Mouse (Mus musculus) stomach, embryonic 16.5 days (tissue): ENCODE results near the gene Ascc1. TPM values are rescaled to one million over a fixed set of nuclear protein-coding genes. Genes with fewer than 3 reads are reported as not detected.
"Not testable (repeated sequence)": the region's sequence is repeated elsewhere in the genome, so short reads cannot be mapped to it uniquely, and the experiment has no call there.

Experiments
- ATAC-seq: fragments of 200-750 bp; cut with Nextera tagmentation; 2 replicates; pipeline ENCODE4 v1.8.0; 2017; ENCODE audit warnings: moderate number of reproducible peaks, moderate TSS enrichment; ENCODE audit not compliant: insufficient read depth, low FRiP score
- H3K27ac ChIP-seq: fragments of 300-500 bp; sonication (generic); 2 replicates; pipeline ENCODE4 v1.5.1; 2014; ENCODE audit warnings: low read length
- H3K27me3 ChIP-seq: fragments of 300-500 bp; sonication (generic); 2 replicates; pipeline ENCODE4 v1.6.1; 2014; ENCODE audit warnings: low read length, control low read depth, mixed read lengths; ENCODE audit not compliant: control insufficient read depth, insufficient read depth
- H3K36me3 ChIP-seq: fragments of 300-500 bp; sonication (generic); 2 replicates; pipeline ENCODE4 v1.6.1; 2014; ENCODE audit warnings: low read length; ENCODE audit not compliant: control insufficient read depth, insufficient read depth
- H3K4me1 ChIP-seq: fragments of 300-500 bp; sonication (generic); 2 replicates; pipeline ENCODE4 v1.6.1; 2014; ENCODE audit warnings: low read length, control low read depth, mixed read lengths; ENCODE audit not compliant: control insufficient read depth, insufficient read depth
- H3K4me2 ChIP-seq: fragments of 300-500 bp; sonication (generic); 2 replicates; pipeline ENCODE4 v1.6.1; 2014; ENCODE audit warnings: low read depth, low read length, mixed read lengths
- H3K4me3 ChIP-seq: fragments of 300-500 bp; sonication (generic); replicated peaks from 2 replicates; pipeline ENCODE4 v1.5.1; 2014; ENCODE audit warnings: mild to moderate bottlenecking, low read length
- H3K9ac ChIP-seq: fragments of 300-500 bp; sonication (generic); 2 replicates; pipeline ENCODE4 v1.6.1; 2014; ENCODE audit warnings: low read length
- H3K9me3 ChIP-seq: fragments of 300-500 bp; sonication (generic); replicated peaks from 2 replicates; pipeline ENCODE4 v1.6.1; 2016; ENCODE audit warnings: low read length, control low read depth; ENCODE audit not compliant: control insufficient read depth
- WGBS: fragments of 180-500 bp; shearing (Covaris S2); extraction: QIAGEN DNeasy Blood & Tissue Kit; methylation state at CpG from one replicate; pipeline ENCODE4 v1.1.7; 2014; 5-methylcytosine and 5-hydroxymethylcytosine counted together
- microRNA-seq: library from miRNA; unstranded; fragments of <30 nt; microRNA quantifications from one replicate; pipeline ENCODE4, GENCODE M21; 2016
- polyA plus RNA-seq: library from polyadenylated mRNA; unstranded; fragments of >200 nt; fragmentation: Nextera tagmentation; extraction: Ambion mirVana; gene quantifications from 2 replicates; pipeline ENCODE4 v1.2.1, GENCODE M21; 2015

Gene Ascc1
- polyA plus RNA-seq, 1 experiment from 2014 or later = 45.2 TPM

GRCm38 (mm10) chr10:60136010-60136409 is 133.4 kb downstream of the Ascc1 start:
- 45% methylated on average over 1 of the region's 1 CpGs for WGBS
- not testable (repeated sequence) for H3K4me3 ChIP-seq, H3K27me3 ChIP-seq, H3K9ac ChIP-seq, H3K36me3 ChIP-seq, H3K4me2 ChIP-seq, H3K9me3 ChIP-seq, H3K27ac ChIP-seq, ATAC-seq, H3K4me1 ChIP-seq

GRCm38 (mm10) chr10:60136935-60137334 is 134.3 kb downstream of the Ascc1 start:
- peaks cover 7% of the 10 kb centered on the region; the same call in 1 of the 2 replicates for H3K4me1 ChIP-seq
- H3K9me3 ChIP-seq = no peaks in the 10 kb centered on the region
- ATAC-seq = no peak
- WGBS = 55% methylated on average over 7 of the region's 7 CpGs
- no peak overlapping the region for H3K9ac ChIP-seq
- H3K36me3 ChIP-seq = no peaks in the 10 kb centered on the region
- no peak overlapping the region for H3K27ac ChIP-seq
- H3K4me2 ChIP-seq = no peak overlapping the region
- no peak overlapping the region for H3K4me3 ChIP-seq
- no peaks in the 10 kb centered on the region for H3K27me3 ChIP-seq

GRCm38 (mm10) chr10:60138680-60139079 is 136.1 kb downstream of the Ascc1 start:
- Histone ChIP-seq H3K4me3 (no peak overlapping the region), H3K27ac (no peak overlapping the region), H3K4me1 (peaks cover 7% of the 10 kb centered on the region; the same call in 1 of the 2 replicates), H3K9ac (no peak overlapping the region), H3K4me2 (no peak overlapping the region), H3K9me3 (no peaks in the 10 kb centered on the region), H3K27me3 (no peaks in the 10 kb centered on the region), H3K36me3 (no peaks in the 10 kb centered on the region)
- 83% methylated on average over 5 of the region's 5 CpGs for WGBS
- no peak for ATAC-seq

- Histone ChIP-seq H3K36me3 (no peaks in the 10 kb centered on the region), H3K9me3 (no peaks in the 10 kb centered on the region), H3K4me2 (no peak overlapping the region), H3K4me3 (no peak overlapping the region), H3K4me1 (peaks cover 7% of the 10 kb centered on the region; the same call in 1 of the 2 replicates), H3K9ac (no peak overlapping the region), H3K27me3 (no peaks in the 10 kb centered on the region), H3K27ac (no peak overlapping the region)
- ATAC-seq = no peak
- WGBS = 91% methylated on average over 4 of the region's 4 CpGs
Observed at GRCm38 (mm10) chr10:60140751-60141150, 138.1 kb downstream of the Ascc1 start.

GRCm38 (mm10) chr10:60141656-60142160 is 139.1 kb downstream of the Ascc1 start:
- H3K4me1 ChIP-seq = 0 out of 2 replicates have a peak, but pooled peaks cover under 1% of the 10 kb centered on the region
- no peaks in the 10 kb centered on the region for H3K27me3 ChIP-seq
- H3K27ac ChIP-seq = no peak overlapping the region
- 89% methylated on average over 3 of the region's 3 CpGs for WGBS
- H3K4me3 ChIP-seq = no peak overlapping the region
- no peak overlapping the region for H3K4me2 ChIP-seq
- H3K9me3 ChIP-seq = no peaks in the 10 kb centered on the region
- H3K36me3 ChIP-seq = no peaks in the 10 kb centered on the region
- no peak overlapping the region for H3K9ac ChIP-seq
- ATAC-seq = peak; percentile 21; the same call in 1 of the 2 replicates

- H3K4me1 ChIP-seq, H3K9ac ChIP-seq, H3K27me3 ChIP-seq, H3K4me2 ChIP-seq, H3K4me3 ChIP-seq, ATAC-seq, H3K9me3 ChIP-seq, H3K27ac ChIP-seq, H3K36me3 ChIP-seq: not testable (repeated sequence)
- 61% methylated on average over 10 of the region's 10 CpGs for WGBS
Observed at GRCm38 (mm10) chr10:60147510-60148047, 145.0 kb downstream of the Ascc1 start.

GRCm38 (mm10) chr10:60148087-60148486 is 145.5 kb downstream of the Ascc1 start:
- Histone ChIP-seq H3K9ac (no peak overlapping the region), H3K27me3 (no peaks in the 10 kb centered on the region), H3K27ac (no peak overlapping the region), H3K36me3 (no peaks in the 10 kb centered on the region), H3K4me1 (no peaks in the 10 kb centered on the region), H3K4me2 (no peak overlapping the region), H3K9me3 (no peaks in the 10 kb centered on the region), H3K4me3 (no peak overlapping the region)
- WGBS = 4% methylated on average over 5 of the region's 5 CpGs
- peak; percentile 65; the same call in 1 of the 2 replicates for ATAC-seq

Small RNAs within 50 kb of the gene (microRNA-seq; reads per million reads assigned to microRNA genes)
- gene Mir6906 = not detected

Other genes with a start within 250 kb of the Ascc1 start
- gene Dnajb12, start 123.2 kb upstream of the Ascc1 start, polyA plus RNA-seq = 20.4 and 26.1 TPM in 2 replicates
- 30.4 and 34.8 TPM in 2 replicates for gene Ddit4, start 51.0 kb upstream of the Ascc1 start, polyA plus RNA-seq
- 75.6 and 90.7 TPM in 2 replicates for gene Anapc16, start 330 bp downstream of the Ascc1 start, polyA plus RNA-seq
- 6.3 and 6.6 TPM in 2 replicates for gene Spock2, start 103.4 kb downstream of the Ascc1 start, polyA plus RNA-seq
- 2.0 and 2.1 TPM in 2 replicates for gene Chst3, start 216.5 kb downstream of the Ascc1 start, polyA plus RNA-seq